Mouse (Mus musculus): ENCODE data around the gene 1700025B11Rik.
"Not testable (repeated sequence)": the region's sequence is repeated elsewhere in the genome, so short reads cannot be mapped to it uniquely, and the experiment has no call there.

1700025B11Rik gene

GRCm38 (mm10) chr15:77561792-77562191 lies at the start of gene 1700025B11Rik:
Gene 1700025B11Rik (minus strand): TSS chr15:77561892.
- in situ Hi-C loops (cut with MboI; ENCODE audit: low pct_unique_long_range_greater_than_20kb in 1 of 2, low sequenced_read_pairs in 2 of 2, unreplicated experiment in 1 of 2): no loop called here

DNA sequence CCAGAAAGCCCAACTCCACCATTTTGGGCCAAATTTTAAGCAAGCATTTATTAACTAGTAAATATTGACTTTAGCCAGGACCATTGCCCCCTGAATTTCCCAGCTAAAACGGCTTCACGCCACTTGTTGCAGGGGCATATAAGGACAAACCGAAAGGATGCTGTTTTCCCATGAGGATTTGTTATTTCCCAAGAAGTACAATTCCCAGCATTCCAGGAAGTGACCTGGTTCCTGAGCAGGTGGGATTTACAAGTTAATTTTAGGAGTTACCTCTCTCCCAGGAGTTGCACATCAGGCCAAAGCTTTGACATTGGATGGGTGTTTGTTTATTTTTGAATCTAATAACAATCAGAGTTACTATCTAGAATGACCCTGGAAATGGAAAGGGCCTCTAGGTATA lies 44.4 kb upstream of the 1700025B11Rik start:
- in situ Hi-C loops (cut with MboI; ENCODE audit: low pct_unique_long_range_greater_than_20kb in 1 of 2, low sequenced_read_pairs in 2 of 2, unreplicated experiment in 1 of 2): no loop called here

DNA sequence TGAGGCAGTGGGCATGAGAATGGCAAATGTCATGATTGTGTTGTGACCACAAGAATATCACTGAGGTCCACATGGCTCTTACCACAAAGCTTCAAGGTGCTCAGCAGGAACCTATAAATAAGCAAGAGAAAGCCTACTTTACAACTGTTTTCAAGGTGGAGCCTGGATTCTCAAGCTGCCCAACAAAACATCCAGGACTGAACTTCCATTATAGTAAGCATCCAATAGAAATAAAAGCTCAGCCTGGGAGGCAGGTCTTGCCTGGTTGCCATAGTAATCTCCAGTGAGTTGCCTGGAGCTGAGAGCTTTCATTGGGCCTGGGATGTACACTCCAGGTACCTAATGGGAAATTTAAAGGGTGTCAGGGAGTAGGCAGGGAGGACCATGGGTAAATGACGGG lies 37.3 kb upstream of the 1700025B11Rik start, which contains the start of gene Gm36245:
Gm36245 (plus strand) TSS at position 301 of the 400 bp plus-strand sequence.
- in situ Hi-C loops (cut with MboI; ENCODE audit: low pct_unique_long_range_greater_than_20kb in 1 of 2, low sequenced_read_pairs in 2 of 2, unreplicated experiment in 1 of 2): no loop called here

GRCm38 (mm10) chr15:77598429-77598828 lies 36.7 kb upstream of the 1700025B11Rik start:
- in situ Hi-C loops (cut with MboI; ENCODE audit: low pct_unique_long_range_greater_than_20kb in 1 of 2, low sequenced_read_pairs in 2 of 2, unreplicated experiment in 1 of 2): no loop called here

- in situ Hi-C loops (cut with MboI; ENCODE audit: low pct_unique_long_range_greater_than_20kb in 1 of 2, low sequenced_read_pairs in 2 of 2, unreplicated experiment in 1 of 2): no loop called here
Observed at GRCm38 (mm10) chr15:77595961-77596360, 34.3 kb upstream of the 1700025B11Rik start, which contains the start of gene Apol10b. Gene Apol10b (minus strand): TSS chr15:77596125.

GRCm38 (mm10) chr15:77593557-77593956 lies 31.9 kb upstream of the 1700025B11Rik start:
- in situ Hi-C loops (cut with MboI; ENCODE audit: low pct_unique_long_range_greater_than_20kb in 1 of 2, low sequenced_read_pairs in 2 of 2, unreplicated experiment in 1 of 2): no loop called here

- in situ Hi-C loops (cut with MboI; ENCODE audit: low pct_unique_long_range_greater_than_20kb in 1 of 2, low sequenced_read_pairs in 2 of 2, unreplicated experiment in 1 of 2): no loop called here
Observed at GRCm38 (mm10) chr15:77590881-77591280, 29.2 kb upstream of the 1700025B11Rik start.

DNA sequence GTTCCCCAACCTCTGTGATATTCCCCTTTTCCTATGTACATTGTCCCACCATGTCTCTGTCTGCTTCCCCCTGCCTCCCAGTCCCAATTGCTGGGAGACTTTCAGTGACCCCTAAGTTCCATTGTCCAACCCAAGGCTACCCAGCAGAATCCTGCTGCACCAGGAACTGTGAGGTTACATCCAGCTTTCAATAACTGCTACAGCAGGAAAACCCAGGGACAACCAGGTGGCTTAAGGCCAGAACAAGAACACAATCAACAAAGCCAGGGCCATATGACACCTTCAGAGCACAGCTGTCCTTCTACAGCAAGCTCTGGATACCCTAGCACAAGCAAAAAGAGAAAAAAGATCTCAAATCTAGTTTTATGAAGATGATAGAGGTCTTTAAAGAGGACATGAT lies 27.3 kb upstream of the 1700025B11Rik start:
- in situ Hi-C loops (cut with MboI; ENCODE audit: low pct_unique_long_range_greater_than_20kb in 1 of 2, low sequenced_read_pairs in 2 of 2, unreplicated experiment in 1 of 2): loop anchor here in 1 of 2 experiments (10.0 kb wide), 1 partner anchor 54 kb away; the partner anchor contains the start of gene Apol7c

DNA sequence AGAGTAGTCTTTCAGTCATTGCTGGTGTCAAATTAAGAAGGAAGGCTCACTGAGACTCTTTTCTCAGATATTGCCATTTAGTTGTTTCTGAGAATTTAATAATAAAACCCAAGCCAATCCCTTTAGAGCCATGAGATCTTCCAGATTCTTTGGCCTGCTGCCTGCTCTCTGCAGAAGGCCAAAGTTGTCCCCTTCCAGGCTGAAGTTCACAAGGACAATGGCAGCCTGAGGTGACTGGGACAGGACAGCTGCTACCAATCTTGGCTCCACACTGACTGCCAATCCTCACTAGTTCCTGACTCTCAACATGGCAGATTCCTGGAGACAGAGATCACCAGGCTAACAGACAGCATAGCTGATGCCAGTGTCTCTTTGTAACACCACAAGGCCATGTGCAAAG lies 25.3 kb upstream of the 1700025B11Rik start:
- in situ Hi-C loops (cut with MboI; ENCODE audit: low pct_unique_long_range_greater_than_20kb in 1 of 2, low sequenced_read_pairs in 2 of 2, unreplicated experiment in 1 of 2): loop anchor here in 1 of 2 experiments (10.0 kb wide), 1 partner anchor 52 kb away; the partner anchor contains the start of gene Apol7c

DNA sequence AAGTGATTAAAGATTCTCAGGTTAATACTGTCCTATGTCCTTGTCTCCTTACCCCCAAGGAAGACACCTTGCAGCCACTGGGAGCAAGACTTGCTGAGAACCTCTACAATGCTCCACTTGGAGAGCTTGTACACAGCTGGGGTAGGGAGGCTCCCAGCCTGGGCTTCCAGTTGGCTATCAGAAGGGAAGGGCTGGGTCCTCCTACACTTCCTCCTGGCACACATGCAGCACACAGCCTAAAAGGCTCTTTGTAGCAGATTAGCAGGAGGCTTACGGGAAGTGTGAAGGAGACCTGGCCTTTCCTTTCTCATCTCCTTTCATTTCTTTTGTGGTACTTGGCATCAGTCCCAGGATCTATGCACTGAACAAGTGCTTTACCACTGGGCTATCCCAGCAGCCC lies 20.0 kb upstream of the 1700025B11Rik start:
- in situ Hi-C loops (cut with MboI; ENCODE audit: low pct_unique_long_range_greater_than_20kb in 1 of 2, low sequenced_read_pairs in 2 of 2, unreplicated experiment in 1 of 2): loop anchor here in 1 of 2 experiments (10.0 kb wide), 1 partner anchor 47 kb away; the partner anchor contains the start of gene Apol7c

DNA sequence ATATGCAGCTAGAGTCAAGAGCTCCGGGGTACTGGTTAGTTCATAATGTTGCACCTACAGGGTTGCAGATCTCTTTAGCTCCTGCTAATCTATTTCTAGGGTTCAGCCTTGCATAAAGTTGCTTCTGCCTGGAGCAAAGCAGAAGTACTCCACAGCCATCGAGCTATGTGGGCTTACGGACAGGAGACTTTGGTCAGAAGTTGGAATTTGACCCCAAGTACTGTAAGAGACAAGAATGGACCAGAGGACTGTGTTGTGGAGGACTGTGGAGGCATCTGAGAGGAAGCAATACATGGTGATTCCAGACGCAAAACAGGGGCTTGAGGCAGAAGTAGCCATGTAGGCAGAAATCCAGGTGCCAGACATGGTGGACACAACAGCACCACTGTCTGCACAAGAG lies 17.6 kb upstream of the 1700025B11Rik start:
- in situ Hi-C loops (cut with MboI; ENCODE audit: low pct_unique_long_range_greater_than_20kb in 1 of 2, low sequenced_read_pairs in 2 of 2, unreplicated experiment in 1 of 2): no loop called here

DNA sequence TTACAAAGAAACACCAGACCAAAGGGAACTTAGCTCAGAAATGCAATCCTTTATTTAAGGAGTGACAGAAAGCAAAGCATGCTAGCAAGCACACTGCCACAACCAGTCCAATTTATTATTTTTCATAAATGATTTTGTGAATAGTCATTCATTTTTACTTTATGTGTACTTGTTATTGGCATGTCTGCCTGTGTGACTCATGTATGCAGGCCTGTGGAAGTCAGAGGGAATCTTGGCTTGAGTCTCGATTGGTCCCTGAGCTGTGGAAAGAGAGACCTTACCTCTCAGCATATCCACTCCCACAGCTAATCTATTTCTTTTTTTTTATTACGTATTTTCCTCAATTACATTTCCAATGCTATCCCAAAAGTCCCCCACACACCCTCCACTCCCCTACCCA lies 17.1 kb upstream of the 1700025B11Rik start:
- in situ Hi-C loops (cut with MboI; ENCODE audit: low pct_unique_long_range_greater_than_20kb in 1 of 2, low sequenced_read_pairs in 2 of 2, unreplicated experiment in 1 of 2): no loop called here

DNA sequence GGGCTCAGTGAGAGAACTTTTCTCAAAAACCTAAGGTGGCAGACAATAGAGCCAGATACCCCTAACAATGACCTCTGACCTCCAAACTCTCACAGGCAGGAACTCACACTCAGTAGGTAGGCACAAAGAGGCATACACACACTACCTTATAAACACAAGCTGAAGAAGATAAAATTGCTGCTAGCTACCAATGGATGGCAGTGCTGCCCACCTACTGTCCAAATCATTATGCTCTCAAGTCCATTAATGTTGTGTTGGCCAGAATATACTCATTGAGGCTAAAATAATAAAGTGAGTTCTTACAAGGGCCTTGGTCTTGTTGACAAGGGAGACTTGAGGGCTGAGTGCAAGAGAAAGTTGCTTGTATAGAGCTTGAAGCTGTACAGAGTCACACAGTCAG lies 1.5 kb upstream of the 1700025B11Rik start:
- in situ Hi-C loops (cut with MboI; ENCODE audit: low pct_unique_long_range_greater_than_20kb in 1 of 2, low sequenced_read_pairs in 2 of 2, unreplicated experiment in 1 of 2): no loop called here

GRCm38 (mm10) chr15:77539221-77539620 lies 22.5 kb downstream of the 1700025B11Rik start:
- in situ Hi-C loops (cut with MboI; ENCODE audit: low pct_unique_long_range_greater_than_20kb in 1 of 2, low sequenced_read_pairs in 2 of 2, unreplicated experiment in 1 of 2): loop anchor here in 1 of 2 experiments (10.0 kb wide), 1 partner anchor 46 kb away; no protein-coding TSS in a partner anchor

DNA sequence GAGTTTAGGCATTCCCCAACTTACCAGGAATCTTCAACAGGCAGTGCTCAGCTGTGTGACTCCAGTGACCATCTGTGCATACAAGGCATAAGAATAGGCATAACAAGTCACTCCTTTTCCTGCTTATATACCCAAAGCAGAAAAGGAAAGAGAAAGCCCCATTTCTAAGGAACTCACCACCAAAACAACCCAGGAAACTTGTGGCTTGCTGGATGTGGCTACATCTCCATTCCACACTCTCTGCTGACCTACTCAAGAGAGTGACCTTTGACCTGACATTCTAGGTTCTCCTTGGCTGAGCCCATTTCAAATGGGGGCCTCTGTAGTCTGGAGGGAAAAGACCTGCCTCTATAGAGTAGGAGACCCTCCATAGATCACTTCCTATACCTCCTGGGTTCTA lies 28.5 kb downstream of the 1700025B11Rik start, which contains the start of gene Apol7c:
Apol7c (minus strand) TSS at position 101 of the 400 bp plus-strand sequence.
- in situ Hi-C loops (cut with MboI; ENCODE audit: low pct_unique_long_range_greater_than_20kb in 1 of 2, low sequenced_read_pairs in 2 of 2, unreplicated experiment in 1 of 2): loop anchor here in 1 of 2 experiments (10.0 kb wide), 1 partner anchor 52 kb away; no protein-coding TSS in a partner anchor

DNA sequence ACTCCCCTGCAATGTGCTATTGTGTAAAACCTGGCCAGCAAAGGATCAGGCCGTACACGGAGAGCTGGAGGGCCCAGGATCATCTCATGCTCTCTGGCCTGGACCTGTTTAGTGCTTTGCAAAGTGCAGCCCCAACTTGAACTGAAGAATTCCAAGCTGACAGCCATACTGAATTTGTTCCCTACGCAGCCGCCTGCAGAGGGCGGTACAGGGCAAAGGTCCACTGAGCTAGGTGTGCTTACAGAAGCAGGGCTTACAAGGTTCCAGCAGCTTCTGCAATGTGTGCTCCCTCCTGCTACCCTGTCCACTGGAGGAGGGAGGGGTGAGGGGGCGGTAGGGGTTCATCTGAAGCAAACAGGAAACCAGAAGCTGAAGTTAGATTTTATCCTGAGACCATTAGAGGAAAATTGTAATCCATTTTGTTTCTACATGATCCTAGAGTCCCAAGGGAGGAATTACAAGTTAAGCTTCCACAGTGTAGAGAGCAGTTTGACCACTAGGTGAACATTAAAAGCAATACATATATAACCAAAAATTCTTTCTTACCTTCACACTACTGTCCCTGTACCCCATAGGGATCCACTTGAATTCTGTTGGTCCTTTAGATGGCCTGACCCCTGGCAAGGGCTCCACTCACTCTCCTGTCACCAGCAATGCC lies 38.4 kb downstream of the 1700025B11Rik start:
- in situ Hi-C loops (cut with MboI; ENCODE audit: low pct_unique_long_range_greater_than_20kb in 1 of 2, low sequenced_read_pairs in 2 of 2, unreplicated experiment in 1 of 2): not testable (repeated sequence)

GRCm38 (mm10) chr15:77520596-77520995 lies 41.1 kb downstream of the 1700025B11Rik start:
- in situ Hi-C loops (cut with MboI; ENCODE audit: low pct_unique_long_range_greater_than_20kb in 1 of 2, low sequenced_read_pairs in 2 of 2, unreplicated experiment in 1 of 2): not testable (repeated sequence)
